Mouse (Mus musculus) layer of hippocampus, postnatal 36 days (tissue): ENCODE measurements at regions not wholly inside any gene's neighbourhood (a gene's known extent, or its start where the extent isn't known, plus 50 kb on each side); places are given as distances from the start of the nearest gene placed in this dataset.

Experiments used
- DNase-seq, 2 experiments: peaks; one replicate each; pipeline ENCODE4 v3.0.0; 2022
- microRNA-seq, 2 experiments: library from miRNA; unstranded; fragments of <30 nt; microRNA quantifications; one replicate each; pipeline ENCODE4 v1.2.0; 2021

DNA sequence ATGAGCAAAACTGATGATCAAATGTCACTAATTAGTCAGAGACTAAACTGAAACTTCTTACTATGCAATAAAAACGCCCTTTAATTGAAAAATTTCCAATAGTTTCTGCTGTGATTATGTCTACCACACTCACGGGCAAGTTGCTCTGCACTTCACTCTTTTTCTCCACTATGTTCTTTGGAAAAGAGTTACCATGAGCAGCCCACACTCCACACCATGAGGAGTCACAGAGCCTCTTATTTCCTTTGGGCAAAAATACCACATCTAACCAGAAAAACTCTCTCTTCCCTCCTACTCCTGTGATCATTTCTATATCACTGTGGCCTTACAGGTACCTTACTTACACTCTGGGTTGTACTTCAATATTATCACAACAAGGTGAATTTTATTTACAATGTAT is 174.7 kb downstream of the Gm11361 start:
- no peak for DNase-seq

DNA sequence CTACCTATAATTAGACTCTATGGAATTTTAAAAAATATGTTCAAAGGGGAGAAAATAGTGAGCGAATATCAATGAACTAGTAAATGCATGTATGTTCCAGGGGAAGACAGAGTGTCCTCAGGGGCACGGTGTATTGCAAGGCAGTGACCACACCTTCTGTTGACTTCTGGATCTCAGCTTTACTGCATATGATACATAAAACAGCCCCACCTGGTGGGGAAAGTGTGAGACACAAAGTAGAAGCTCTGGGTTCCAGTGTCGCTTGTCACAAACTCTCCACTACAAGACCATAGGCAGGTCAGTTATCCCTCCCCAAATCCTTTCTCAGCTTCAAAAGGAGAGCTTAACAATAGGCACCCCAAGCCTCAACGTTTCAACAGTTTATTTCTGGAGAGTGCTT is 168.8 kb downstream of the Gm11361 start:
- no peak for DNase-seq

DNA sequence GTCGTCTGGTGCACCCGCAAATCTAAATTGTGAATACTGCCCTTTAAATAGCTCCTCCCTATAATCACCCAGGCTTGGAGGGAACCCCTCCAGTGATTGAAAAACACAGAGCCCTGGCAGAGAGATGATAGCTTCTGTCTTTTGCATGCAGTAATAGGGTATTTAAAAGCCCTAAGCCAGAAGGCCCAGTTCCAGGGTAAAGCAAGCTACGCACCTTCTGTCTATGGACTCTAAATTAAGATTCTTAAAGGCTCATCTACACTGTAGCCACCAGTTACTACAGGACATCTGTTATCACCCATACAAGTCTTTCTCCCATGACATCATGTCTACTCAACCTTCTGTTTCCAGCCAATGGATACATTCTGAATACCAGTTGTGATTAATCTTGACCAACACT is 167.8 kb downstream of the Gm11361 start:
- DNase-seq: no peak

DNA sequence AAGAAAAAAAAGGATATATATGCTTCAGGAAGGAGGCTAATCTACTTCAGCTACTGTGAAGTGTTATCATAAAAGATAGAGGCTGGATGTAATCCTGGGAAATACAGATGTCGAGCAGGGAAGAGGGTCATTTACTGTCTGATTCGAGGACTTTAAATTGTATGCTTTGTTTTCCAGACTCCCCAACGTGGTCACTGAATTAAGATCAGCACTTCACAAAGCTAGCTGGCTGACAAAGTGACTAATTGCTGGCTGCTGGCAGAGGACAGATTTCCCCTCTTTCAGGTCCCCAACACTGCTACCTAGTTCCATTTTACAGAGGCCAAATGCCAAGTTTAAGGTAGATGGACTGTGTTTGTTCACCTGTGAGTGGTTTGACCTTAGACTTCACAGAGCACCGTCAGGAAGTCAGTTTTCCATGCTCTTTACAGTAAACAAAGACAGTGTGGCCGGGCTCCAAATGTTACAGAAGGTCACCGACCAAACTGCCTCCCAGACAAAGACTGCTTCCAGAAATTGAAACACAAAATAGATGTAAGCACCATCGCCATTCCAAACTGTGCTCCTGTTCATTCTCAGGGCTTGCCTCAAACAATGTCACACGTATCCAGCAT is 167.2 kb downstream of the Gm11361 start:
- DNase-seq: no peak

DNA sequence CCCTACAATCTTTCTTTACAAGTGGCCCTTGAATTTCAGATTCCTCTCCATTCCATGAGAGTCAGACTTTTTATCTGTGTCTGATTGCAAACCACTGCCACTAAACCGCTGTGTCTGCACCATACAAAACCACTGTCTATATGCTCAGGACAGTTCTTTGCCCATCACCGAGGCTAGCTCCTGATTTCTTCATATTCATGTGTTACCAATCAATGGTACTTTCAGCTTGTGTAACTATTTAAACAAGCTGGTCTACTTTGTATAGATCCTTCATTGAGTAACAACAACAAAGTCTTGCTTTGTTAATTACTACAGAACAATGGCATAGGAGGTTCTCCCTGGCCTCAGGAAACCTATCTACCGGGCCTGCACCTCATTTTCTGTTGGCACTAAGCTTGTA is 164.0 kb downstream of the Gm11361 start:
- no peak for DNase-seq

DNA sequence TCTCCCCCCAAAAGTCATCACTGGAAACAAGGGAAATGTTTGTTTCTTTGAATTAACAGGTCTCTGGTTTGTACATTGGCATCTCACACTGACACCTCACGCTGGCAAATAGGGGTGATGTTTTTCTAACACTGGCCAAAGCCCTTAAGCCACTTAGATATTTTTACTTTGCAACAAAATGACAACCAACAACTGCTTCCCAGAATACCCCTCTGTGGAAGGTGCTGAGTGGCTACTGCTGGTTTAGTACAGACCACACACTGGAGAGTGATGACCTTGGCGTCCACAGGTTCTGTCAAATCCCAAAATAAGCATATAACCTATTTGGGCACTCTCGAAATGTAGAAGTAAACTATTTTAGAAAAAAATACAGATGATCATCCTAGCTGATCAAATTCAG is 163.3 kb downstream of the Gm11361 start:
- no peak for DNase-seq

DNA sequence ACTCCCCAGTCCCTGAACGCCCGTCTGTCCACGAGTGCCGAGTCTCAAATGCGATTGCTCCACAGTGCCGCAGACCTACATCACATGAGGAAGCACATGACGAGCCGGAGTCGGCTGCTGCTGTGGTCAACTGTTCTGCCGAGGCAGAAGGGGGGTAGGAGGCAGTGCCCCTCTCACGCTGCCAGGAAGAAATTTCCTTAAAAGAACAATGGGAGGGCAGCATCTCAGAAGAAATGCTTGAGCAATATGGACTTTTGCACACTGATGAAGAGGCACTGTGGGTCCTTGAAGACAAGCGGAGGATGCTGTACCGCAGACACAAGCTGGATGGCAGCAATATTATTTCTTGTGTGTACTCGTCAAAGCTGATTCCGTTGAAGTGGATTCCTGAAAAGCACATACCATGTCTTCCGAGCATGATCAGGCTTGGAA is 162.6 kb downstream of the Gm11361 start:
- peak; percentile 79 to 84 for DNase-seq

DNA sequence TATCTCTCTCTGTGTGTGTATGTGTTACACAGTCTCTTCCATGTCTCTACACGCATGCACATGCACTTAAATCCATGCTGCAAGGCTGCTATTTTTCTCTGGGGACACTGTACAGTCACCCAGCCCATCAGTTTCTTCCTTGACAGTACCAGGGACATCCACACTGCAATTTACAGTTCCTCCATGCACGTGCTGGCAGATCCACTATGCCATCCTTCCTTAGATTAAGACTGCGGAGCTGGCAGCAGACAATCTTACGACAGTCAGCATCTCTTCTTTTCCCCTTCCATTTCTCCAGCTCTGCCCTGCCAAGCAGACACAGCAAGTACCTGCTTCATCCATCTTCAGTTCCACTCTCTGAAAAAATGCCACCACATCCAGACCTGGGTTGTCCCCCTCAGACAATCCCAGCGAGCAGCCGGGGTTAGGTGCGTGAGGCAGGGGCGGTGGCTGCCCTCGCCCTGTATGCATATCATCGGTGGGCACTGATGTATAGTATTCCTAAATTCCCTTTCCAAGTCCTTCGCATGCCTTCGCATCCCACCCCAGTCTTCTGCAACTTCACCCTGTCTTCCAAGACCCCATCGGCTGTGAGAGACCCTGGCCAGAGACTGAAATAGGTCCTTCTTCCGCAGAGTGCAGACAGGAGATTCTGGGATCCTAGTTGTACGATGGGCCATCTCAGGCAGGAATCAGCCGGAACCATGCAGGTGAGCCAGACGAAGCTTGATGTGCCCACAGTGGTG is 161.8 kb downstream of the Gm11361 start:
- DNase-seq: peak; percentile 27 to 48

DNA sequence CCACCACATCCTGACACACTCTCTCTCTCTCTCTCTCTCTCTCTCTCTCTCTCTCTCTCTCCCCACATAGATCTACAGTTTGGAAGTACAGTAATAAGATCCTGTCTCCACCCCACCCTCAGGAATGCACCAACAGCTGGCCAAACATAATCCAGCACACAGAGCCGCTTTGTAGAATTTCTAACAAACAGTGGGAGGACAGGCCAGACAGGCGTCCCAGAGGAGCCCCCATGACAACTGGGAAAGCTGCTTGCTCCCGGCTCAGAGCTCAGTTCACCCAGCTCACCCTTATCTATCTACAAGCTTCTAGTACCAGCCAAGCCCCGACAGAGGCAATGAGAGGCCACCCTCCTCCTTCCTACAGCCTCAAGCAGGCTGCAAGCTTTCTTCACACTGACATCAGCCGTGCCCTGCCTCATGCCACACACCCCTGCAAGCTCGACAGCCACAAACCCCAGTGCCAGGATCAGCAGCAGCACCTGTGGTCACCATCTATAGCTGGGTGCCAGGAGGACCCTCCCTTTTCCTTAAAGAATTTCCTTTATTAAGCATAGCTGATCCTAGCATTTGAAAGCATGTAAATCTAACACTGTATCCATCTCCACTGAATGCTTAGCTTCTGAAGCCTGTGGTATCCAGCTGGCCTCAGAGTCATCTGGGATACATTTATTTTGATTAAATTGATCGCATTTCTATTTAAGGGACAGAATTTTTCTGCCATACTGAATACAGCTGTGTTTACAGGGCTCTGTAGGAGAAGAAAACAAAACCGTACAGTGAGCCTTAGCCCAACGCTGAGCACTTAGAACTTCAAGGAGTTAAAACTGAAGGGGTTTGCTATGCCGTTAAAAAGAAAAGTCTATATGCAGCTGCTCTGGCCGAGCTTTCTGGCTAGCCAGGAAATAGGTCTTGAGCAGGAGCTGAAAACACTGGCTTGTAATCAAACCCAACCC is 160.9 kb downstream of the Gm11361 start:
- peak; percentile 49 for DNase-seq

DNA sequence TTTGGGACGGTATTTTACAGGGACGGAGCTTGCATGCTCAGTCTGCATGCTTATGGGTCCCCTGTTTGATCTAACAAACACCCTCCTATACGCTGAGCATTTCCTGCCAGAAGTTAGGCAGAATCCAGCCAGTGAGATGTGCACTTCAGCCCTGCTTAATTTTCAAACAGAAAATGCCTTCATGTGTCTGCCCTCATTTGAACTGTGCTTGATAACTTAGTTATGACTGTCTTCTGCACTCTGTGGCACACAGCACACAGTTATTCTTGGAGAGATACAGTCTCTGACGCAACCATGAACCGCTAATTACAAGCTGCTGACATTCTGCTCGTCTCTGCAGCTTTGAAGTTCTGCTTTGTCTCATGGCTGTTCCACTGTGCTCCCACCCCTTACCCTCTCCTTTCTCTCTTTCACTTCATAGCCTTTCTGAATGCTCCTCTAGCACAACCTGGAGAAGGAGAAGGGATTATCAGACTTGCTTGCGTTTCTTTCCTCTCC is 160.2 kb downstream of the Gm11361 start:
- peak; percentile 40 to 63 for DNase-seq

DNA sequence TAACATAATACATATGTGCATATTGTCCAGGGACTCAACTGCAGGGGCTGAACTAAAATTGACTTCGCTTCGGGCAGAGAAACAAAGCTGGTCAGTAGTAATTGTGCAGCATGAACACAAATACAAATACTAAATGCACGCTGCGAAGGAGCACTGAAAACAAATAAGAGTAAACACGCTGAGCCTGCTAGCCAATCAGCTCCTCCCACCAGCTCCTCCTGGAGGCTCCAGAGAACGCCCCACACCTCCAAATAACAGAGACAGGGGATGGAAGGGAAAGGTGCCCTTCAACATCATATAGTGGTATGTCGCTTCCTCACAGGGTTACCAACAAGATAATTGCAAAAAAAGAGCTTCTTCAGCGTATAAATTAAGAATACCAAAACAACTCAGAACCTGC is 159.6 kb downstream of the Gm11361 start:
- DNase-seq: peak; percentile 26 to 32

DNA sequence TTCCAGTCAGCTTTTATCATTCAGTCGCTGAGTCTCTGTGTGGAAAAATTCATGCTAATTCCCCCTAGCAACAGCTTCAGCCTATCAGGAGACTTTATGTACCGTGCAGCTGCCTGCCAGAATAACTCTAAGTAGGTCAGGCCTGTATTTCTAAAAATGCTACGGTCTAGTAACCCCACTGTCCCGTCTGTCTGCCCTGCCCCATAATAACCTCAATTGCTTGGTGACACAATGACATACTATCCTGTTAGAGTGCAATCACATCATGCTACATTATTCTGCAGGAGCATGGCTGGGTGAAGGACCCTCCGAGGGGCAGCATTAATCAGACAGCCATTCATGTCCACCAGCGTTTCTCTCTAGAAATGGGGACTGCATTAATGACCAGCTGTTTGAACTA is 158.9 kb downstream of the Gm11361 start:
- peak; percentile 52 to 55 for DNase-seq

DNA sequence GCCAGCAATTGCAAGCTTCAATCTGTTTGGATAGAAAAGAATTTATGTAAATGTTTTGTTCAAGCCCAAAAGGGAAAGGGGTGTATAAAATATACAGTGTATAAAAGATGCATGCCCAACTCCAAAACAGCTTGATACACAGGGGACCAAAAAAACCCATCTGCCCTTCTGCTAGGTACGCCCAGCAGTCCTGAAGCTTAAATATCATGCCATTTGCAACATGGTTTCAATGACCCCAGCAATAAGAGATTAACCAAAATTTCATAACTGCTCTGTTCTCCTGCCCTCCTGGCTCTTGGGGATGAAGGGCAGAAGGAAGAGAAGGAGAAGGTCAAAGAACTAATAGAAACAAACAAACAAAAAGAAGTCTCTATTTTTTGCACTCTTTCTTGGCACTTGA is 158.4 kb downstream of the Gm11361 start:
- peak in 1 of 2 experiments; percentile 4 for DNase-seq

DNA sequence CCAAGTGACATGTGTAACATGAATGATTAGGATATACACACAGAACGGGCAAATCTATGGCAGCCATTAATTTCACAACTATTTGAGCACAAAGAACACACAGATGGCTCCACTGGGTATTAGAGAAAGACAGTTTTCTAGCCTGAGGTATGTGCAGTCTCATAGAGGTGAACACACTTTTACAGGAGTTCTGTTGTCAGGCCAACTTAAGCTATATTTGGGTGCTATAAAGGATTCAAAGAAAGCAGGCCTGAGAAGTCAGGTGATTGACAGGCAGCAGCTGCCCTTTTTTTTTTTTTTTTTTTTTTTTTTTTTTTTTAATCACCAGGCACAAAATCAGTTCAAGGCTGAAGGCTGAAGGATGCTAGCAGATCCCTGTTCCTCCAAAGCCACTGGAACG is 153.0 kb downstream of the Gm11361 start:
- DNase-seq: no peak

DNA sequence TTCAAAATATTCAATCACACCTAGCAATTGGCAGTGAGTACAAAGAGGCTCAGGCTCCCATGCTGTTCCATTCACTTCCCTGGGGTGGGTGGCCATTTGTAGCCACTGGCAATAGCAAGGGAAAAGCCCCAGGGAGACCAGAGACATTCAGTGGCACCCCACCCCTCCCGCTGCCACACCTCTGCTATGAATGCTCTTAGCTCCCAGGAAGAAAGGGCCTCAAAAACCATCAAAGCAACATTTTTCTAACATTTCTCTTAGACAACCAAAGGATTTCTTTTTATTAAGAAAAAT is 152.2 kb downstream of the Gm11361 start:
- DNase-seq: no peak

DNA sequence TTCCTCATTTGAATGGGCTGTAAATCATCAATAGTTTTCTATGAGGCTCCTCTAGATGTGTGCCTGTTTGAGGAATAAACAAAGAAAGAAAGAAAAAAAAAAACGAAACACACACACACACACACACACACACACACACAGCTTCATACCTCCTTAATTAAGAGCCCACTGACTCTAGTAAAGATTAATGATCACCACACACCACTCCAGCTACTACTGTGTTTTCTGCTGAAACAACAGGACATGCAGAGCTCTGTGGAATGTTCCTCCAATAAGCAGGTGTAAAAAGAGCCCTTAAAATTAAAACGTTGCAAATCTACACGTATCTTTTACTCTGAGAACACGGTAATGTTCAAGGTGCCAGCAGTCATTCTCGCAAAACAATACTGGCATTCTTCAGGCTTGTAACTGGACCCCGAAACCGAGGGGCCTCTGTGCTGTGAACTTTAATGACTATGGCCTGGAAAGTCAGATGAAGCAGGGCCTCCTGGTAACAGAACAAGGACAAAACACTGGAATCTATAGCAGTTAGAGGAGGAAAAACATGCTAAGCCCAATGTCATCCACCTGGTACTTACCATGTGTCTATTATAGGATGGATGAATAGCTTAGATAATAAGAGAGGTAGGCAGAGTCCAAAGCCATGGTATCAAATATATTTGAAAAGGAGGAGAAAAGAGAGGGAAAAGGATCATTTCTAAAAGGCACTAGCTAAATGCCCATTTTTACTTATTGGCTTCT is 151.7 kb downstream of the Gm11361 start:
- no peak for DNase-seq

DNA sequence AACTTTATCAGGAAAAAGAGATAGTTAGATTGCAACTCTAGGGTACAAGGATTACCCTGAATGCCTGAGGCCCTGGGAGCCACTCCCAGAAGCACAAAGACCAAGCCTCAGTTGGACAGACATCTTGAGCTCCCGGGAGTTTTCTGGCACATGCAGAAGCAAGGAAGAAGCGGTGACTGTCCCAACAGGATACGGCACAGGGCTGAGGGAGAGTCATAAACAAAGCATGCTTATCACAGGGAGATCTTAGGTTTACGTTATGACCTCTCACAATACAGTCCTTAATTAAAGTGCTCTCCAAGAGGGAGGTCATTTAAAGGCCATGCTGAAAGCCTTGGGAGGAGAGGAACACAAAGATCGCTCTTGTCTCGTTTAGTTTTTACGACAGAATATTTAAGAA is 143.1 kb downstream of the Gm11361 start:
- no peak for DNase-seq

Small RNA genes in the stretch of these regions (microRNA-seq; reads per million reads assigned to microRNA genes)
- 0 reads per million in 2 experiments for gene Mir6368
